Mouse (Mus musculus) spleen, adult 2 months (tissue): ENCODE data around the gene Alkbh1. TPM values are rescaled to one million over a fixed set of nuclear protein-coding genes. Genes with fewer than 3 reads are reported as not detected.

Experiments
- DNase-seq, 2 experiments: peaks; one replicate each; pipeline versions ENCODE4 v3.0.0 to v3.0.0-alpha.2; 2012 to 2021; ENCODE audit warnings: low spot score in 2 of 2, low read depth in 1 of 2
- H3K27ac ChIP-seq: fragments of 200-500 bp; 2 replicates; pipeline ENCODE4 v1.5.1; 2012; ENCODE audit warnings: low read length, inconsistent platforms; ENCODE audit not compliant: insufficient read depth
- H3K27me3 ChIP-seq: fragments of 200-500 bp; 2 replicates; pipeline ENCODE4 v1.6.1; 2012; ENCODE audit warnings: mild to moderate bottlenecking, moderate library complexity, low read length, inconsistent platforms; ENCODE audit not compliant: control insufficient read depth, insufficient read depth
- H3K36me3 ChIP-seq: fragments of 200-500 bp; 2 replicates; pipeline ENCODE4 v1.6.1; 2012; ENCODE audit warnings: mild to moderate bottlenecking, low read length, inconsistent platforms; ENCODE audit not compliant: control insufficient read depth, insufficient read depth
- H3K4me1 ChIP-seq: fragments of 200-500 bp; 2 replicates; pipeline ENCODE4 v1.6.1; 2011; ENCODE audit warnings: inconsistent platforms; ENCODE audit not compliant: control insufficient read depth, insufficient read depth, insufficient read length
- H3K4me3 ChIP-seq: fragments of 200-500 bp; 2 replicates; pipeline ENCODE4 v1.5.1; 2011; ENCODE audit warnings: mild to moderate bottlenecking, inconsistent platforms; ENCODE audit not compliant: insufficient read depth, insufficient read length; ENCODE audit errors: extremely low read depth
- CTCF ChIP-seq: fragments of 200-500 bp; IDR thresholded peaks from 2 replicates; pipeline ENCODE4 v1.5.1; 2011; ENCODE audit warnings: mild to moderate bottlenecking, inconsistent platforms; ENCODE audit not compliant: insufficient read depth, insufficient read length, insufficient replicate concordance; ENCODE audit errors: extremely low read depth
- POLR2A ChIP-seq: fragments of 200-500 bp; IDR thresholded peaks from 2 replicates; pipeline ENCODE4 v1.6.1; 2011; ENCODE audit warnings: low read depth, low read length, inconsistent platforms
- WGBS: fragments of 180-500 bp; shearing (Covaris S2); methylation state at CpG from one replicate; pipeline ENCODE4 v1.1.7; 2018; 5-methylcytosine and 5-hydroxymethylcytosine counted together
- polyA plus RNA-seq: library from polyadenylated mRNA; depleted of rRNA; stranded (reverse); fragments of >200 nt; gene quantifications from 2 replicates; pipeline ENCODE4 v1.2.3, GENCODE M21; 2012

The Alkbh1 gene
- polyA plus RNA-seq, 1 experiment, result 17.5 TPM

- no peak for DNase-seq
- Histone ChIP-seq H3K4me3 (no peak overlapping the region; the same call in 1 of the 2 replicates), H3K4me1 (peaks cover 8% of the 10 kb centered on the region), H3K27ac (no peak overlapping the region), H3K36me3 (peaks cover 16% of the 10 kb centered on the region), H3K27me3 (no peaks in the 10 kb centered on the region)
- 57% methylated on average over 7 of the region's 7 CpGs for WGBS
- TF ChIP-seq POLR2A (no peak), CTCF (no peak)
Observed at GRCm38 (mm10) chr12:87470263-87471136, 26.7 kb upstream of the Alkbh1 start.

GRCm38 (mm10) chr12:87464678-87465297 lies 21.0 kb upstream of the Alkbh1 start:
- TF ChIP-seq CTCF (no peak), POLR2A (no peak)
- no peak overlapping the region for H3K27ac ChIP-seq
- no peaks in the 10 kb centered on the region for H3K27me3 ChIP-seq
- WGBS, result 83% methylated on average over 6 of the region's 6 CpGs
- H3K36me3 ChIP-seq, result peaks cover 52% of the 10 kb centered on the region
- no peak for DNase-seq
- no peak overlapping the region for H3K4me3 ChIP-seq
- no peaks in the 10 kb centered on the region for H3K4me1 ChIP-seq

GRCm38 (mm10) chr12:87449456-87449855 lies 5.6 kb upstream of the Alkbh1 start:
- no peak for DNase-seq
- WGBS, result 90% methylated on average over 9 of the region's 9 CpGs
- H3K4me3 ChIP-seq, result no peak overlapping the region
- H3K27ac ChIP-seq, result no peak overlapping the region
- H3K27me3 ChIP-seq, result no peaks in the 10 kb centered on the region
- H3K4me1 ChIP-seq, result no peaks in the 10 kb centered on the region
- peaks cover 54% of the 10 kb centered on the region for H3K36me3 ChIP-seq
- TF ChIP-seq POLR2A, result no peak
- TF ChIP-seq CTCF, result no peak

GRCm38 (mm10) chr12:87444211-87444610 lies 394 bp upstream of the Alkbh1 start:
- Histone ChIP-seq H3K27ac (no peak overlapping the region), H3K4me1 (peaks cover 7% of the 10 kb centered on the region; the same call in 1 of the 2 replicates), H3K36me3 (peaks cover 22% of the 10 kb centered on the region), H3K27me3 (no peaks in the 10 kb centered on the region), H3K4me3 (peak overlapping the region; percentile 98)
- 4% methylated on average over 16 of the region's 16 CpGs for WGBS
- TF ChIP-seq CTCF (no peak), POLR2A (no peak)
- no peak for DNase-seq

- H3K27ac ChIP-seq, result peak overlapping the region; percentile 78
- H3K36me3 ChIP-seq, result peaks cover 22% of the 10 kb centered on the region
- H3K4me3 ChIP-seq, result peak overlapping the region; percentile 98
- no peak for TF ChIP-seq POLR2A
- no peak for TF ChIP-seq CTCF
- H3K4me1 ChIP-seq, result peaks cover 7% of the 10 kb centered on the region; the same call in 1 of the 2 replicates
- WGBS, result under 1% methylated on average over 33 of the region's 33 CpGs
- DNase-seq, result no peak
- H3K27me3 ChIP-seq, result no peaks in the 10 kb centered on the region
Observed at GRCm38 (mm10) chr12:87443115-87443699, 610 bp downstream of the Alkbh1 start.

- Histone ChIP-seq H3K27me3 (no peaks in the 10 kb centered on the region), H3K4me3 (peak overlapping the region; percentile 98), H3K27ac (no peak overlapping the region), H3K4me1 (peaks cover 7% of the 10 kb centered on the region; the same call in 1 of the 2 replicates), H3K36me3 (peaks cover 24% of the 10 kb centered on the region)
- WGBS, result 22% methylated on average over 12 of the region's 12 CpGs
- TF ChIP-seq POLR2A, result no peak
- no peak for TF ChIP-seq CTCF
- DNase-seq, result no peak
Observed at GRCm38 (mm10) chr12:87442177-87443114, 1.4 kb downstream of the Alkbh1 start.
